Mouse (Mus musculus): Measurements from ENCODE around the gene Mmd2. TPM values are rescaled to one million over a fixed set of nuclear protein-coding genes. Genes with fewer than 3 reads are reported as not detected.

Mmd2 gene
- polyA plus RNA-seq, 1 experiment from 2014 or later = 77.4 TPM

DNA sequence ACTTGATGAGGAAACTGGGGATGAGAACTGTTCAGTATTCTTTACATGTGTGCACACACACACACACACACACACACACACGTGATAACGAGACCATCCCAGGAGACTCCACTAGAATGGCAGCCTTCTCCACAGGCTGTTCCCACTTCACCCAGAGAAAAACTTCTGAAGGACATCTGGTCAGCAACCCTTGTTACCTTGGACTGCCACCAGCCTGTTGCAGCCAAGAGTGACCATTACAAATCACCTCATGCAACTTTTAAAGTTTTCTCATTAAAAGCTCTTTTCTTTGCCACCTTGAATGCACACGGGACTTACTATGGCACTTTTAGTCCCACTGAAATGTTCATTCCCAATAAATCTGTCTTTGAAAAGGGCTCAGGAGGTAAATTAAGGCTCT, 71.3 kb downstream of the Mmd2 start:
- Histone ChIP-seq H3K4me2 (ENCODE audit: low read length) (no peak overlapping the region), H3K4me3 (replicated peaks; ENCODE audit: low read length) (no peak overlapping the region), H3K27me3 (replicated peaks; ENCODE audit: control insufficient read depth, insufficient read depth, low read length) (no peaks in the 10 kb centered on the region), H3K9ac (replicated peaks; ENCODE audit: low read depth, low read length) (no peak overlapping the region), H3K9me3 (ENCODE audit: control insufficient read depth, low read length) (no peaks in the 10 kb centered on the region), H3K27ac (ENCODE audit: low read length) (no peak overlapping the region), H3K36me3 (ENCODE audit: control insufficient read depth, insufficient read depth) (no peaks in the 10 kb centered on the region), H3K4me1 (replicated peaks; ENCODE audit: control insufficient read depth, insufficient read depth, low read length) (no peaks in the 10 kb centered on the region)
- ATAC-seq = no peak
- WGBS = 80% methylated on average over 3 of the region's 3 CpGs

DNA sequence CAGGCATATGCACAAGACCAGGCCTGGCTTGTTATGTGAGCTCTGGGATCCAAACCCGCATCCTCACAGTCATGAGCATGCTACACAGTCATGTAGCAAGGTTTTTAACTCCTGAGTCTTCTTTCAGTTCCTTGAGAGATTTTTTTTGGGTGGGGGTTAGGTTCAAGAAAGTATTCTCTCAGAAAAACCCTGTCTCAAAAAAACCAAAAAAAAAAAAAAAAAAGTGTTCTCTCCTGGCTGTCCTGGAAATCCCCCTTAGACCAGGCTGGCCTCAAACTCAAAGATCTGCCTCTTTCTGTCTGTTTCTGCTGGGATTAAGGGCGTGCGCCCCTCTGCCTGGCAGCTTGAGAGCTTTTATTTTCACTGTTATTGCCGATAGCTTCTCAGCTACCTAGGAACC, 73.2 kb downstream of the Mmd2 start:
- H3K27ac ChIP-seq (ENCODE audit: low read length) = no peak overlapping the region
- H3K4me3 ChIP-seq (replicated peaks; ENCODE audit: low read length) = no peak overlapping the region
- 84% methylated on average over 4 of the region's 4 CpGs for WGBS
- H3K27me3 ChIP-seq (replicated peaks; ENCODE audit: control insufficient read depth, insufficient read depth, low read length) = peaks cover 6% of the 10 kb centered on the region
- no peaks in the 10 kb centered on the region for H3K36me3 ChIP-seq (ENCODE audit: control insufficient read depth, insufficient read depth)
- no peaks in the 10 kb centered on the region for H3K9me3 ChIP-seq (ENCODE audit: control insufficient read depth, low read length)
- no peak overlapping the region for H3K9ac ChIP-seq (replicated peaks; ENCODE audit: low read depth, low read length)
- no peak for ATAC-seq
- no peak overlapping the region for H3K4me2 ChIP-seq (ENCODE audit: low read length)
- no peaks in the 10 kb centered on the region for H3K4me1 ChIP-seq (replicated peaks; ENCODE audit: control insufficient read depth, insufficient read depth, low read length)

DNA sequence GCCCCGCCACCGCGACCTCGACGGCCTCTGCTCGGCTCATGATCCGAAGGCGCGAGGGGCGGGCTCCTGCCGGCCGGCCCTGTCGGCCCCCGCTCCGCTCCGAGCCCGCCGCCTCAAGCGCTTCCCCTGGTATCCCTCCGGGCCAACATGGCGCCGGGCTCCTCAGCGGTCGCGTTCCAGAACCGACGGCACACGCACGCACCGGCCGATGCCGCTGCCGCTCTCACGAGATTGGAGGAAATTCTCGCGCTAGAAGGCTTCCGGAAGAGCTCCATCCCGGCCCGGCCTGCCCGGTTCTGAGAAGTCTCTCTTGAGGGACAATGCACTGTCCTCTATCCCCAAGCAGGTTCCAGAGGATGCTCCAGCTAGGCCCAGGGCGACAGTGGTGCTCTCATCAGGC, 78.7 kb downstream of the Mmd2 start, which contains the start of gene Papolb:
TSS of gene Papolb (minus strand) at position 162 of the 400 bp plus-strand sequence.
- peak within 1 kb of the TSS; percentile 21 for H3K4me2 ChIP-seq (ENCODE audit: low read length)
- H3K4me1 ChIP-seq (replicated peaks; ENCODE audit: control insufficient read depth, insufficient read depth, low read length) = no peaks in the 10 kb centered on the region
- peaks cover 11% of the 10 kb centered on the region for H3K27me3 ChIP-seq (replicated peaks; ENCODE audit: control insufficient read depth, insufficient read depth, low read length)
- H3K27ac ChIP-seq (ENCODE audit: low read length) = no peak within 1 kb of the TSS
- no peaks in the 10 kb centered on the region for H3K9me3 ChIP-seq (ENCODE audit: control insufficient read depth, low read length)
- H3K9ac ChIP-seq (replicated peaks; ENCODE audit: low read depth, low read length) = no peak within 1 kb of the TSS
- ATAC-seq = no peak
- 41% methylated on average over 31 of the region's 41 CpGs for WGBS
- H3K36me3 ChIP-seq (ENCODE audit: control insufficient read depth, insufficient read depth) = no peaks in the 10 kb centered on the region
- no peak within 1 kb of the TSS for H3K4me3 ChIP-seq (replicated peaks; ENCODE audit: low read length)

DNA sequence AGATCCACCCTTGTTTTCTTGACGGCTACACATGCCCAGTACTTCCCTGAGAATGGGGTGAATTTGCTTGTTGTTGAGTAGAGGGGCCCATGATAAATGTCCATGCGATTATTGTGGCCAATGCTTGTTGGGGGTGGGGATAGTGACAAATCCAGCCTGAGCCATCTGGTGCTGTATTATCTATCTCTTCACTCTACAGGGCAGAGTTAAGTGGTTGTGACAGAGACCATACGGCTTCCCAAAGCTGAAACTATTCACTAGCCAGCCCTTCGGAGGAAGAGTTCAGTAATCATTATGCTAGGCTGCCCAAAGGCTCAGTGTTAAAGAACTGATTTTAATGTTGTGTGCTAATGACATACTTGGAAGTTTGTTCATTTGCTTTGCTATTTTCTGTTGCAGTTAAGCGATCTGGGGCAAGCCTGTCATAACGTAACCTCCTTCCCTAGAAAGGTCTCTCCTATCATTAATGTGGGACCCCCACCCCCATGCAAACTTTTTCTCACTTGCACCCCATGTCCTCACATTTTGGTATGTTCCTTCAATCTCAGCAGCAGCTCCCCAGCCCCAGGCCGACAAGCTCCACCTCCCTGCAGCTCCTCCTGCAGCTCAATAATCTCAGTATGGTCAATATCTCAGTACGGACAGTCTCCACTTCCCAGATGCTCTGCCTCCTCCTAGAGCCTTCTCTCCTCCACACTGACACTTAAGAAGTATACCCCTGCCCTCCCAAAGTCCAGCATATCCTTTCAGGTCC, 83.7 kb downstream of the Mmd2 start:
- H3K9ac ChIP-seq (replicated peaks; ENCODE audit: low read depth, low read length) = no peak overlapping the region
- ATAC-seq = no peak
- H3K27ac ChIP-seq (ENCODE audit: low read length) = no peak overlapping the region
- H3K4me1 ChIP-seq (replicated peaks; ENCODE audit: control insufficient read depth, insufficient read depth, low read length) = no peaks in the 10 kb centered on the region
- H3K36me3 ChIP-seq (ENCODE audit: control insufficient read depth, insufficient read depth) = no peaks in the 10 kb centered on the region
- peaks cover 1% of the 10 kb centered on the region; the same call in 1 of the 2 replicates for H3K27me3 ChIP-seq (replicated peaks; ENCODE audit: control insufficient read depth, insufficient read depth, low read length)
- H3K4me3 ChIP-seq (replicated peaks; ENCODE audit: low read length) = no peak overlapping the region
- H3K4me2 ChIP-seq (ENCODE audit: low read length) = no peak overlapping the region
- peaks cover 3% of the 10 kb centered on the region; the same call in 1 of the 2 replicates for H3K9me3 ChIP-seq (ENCODE audit: control insufficient read depth, low read length)
- WGBS = 70% methylated on average over 8 of the region's 8 CpGs

DNA sequence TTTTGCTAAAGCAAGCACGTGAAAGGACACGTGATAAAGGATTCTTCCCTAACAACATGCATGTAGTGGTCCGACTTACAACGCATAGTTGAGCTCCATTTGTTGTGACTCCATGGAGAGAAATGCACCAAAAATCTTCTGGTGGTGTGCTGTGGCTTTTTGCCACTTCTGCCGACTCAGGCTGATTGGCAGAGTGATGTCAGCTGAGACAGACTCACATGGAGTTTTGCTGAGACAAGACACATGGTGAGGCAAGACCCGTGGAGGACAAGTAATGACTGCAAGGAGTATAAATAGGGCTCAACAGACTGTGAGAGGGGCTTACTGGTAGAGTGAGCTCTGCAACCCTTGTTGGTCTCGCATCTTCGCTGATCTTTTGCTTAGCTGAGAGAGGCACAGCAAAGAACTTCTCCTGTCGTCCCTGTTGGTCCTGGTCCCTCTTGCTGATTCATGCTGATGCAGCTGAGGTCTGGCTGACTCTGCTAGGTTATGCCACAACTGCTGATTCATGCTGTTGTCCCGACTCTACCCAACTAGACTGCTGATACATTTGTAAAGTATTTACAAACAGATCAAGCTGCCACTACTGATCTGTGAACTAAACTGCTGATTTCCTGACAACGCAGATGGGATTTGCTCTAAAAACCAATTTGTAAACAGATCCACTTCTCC, 87.3 kb downstream of the Mmd2 start:
- H3K9ac ChIP-seq (replicated peaks; ENCODE audit: low read depth, low read length) = no peak overlapping the region
- H3K4me2 ChIP-seq (ENCODE audit: low read length) = no peak overlapping the region
- peaks cover 3% of the 10 kb centered on the region; the same call in 1 of the 2 replicates for H3K9me3 ChIP-seq (ENCODE audit: control insufficient read depth, low read length)
- H3K27me3 ChIP-seq (replicated peaks; ENCODE audit: control insufficient read depth, insufficient read depth, low read length) = no peaks in the 10 kb centered on the region
- no peak for ATAC-seq
- no peaks in the 10 kb centered on the region for H3K4me1 ChIP-seq (replicated peaks; ENCODE audit: control insufficient read depth, insufficient read depth, low read length)
- H3K27ac ChIP-seq (ENCODE audit: low read length) = no peak overlapping the region
- H3K4me3 ChIP-seq (replicated peaks; ENCODE audit: low read length) = no peak overlapping the region
- 88% methylated on average over 11 of the region's 11 CpGs for WGBS
- no peaks in the 10 kb centered on the region for H3K36me3 ChIP-seq (ENCODE audit: control insufficient read depth, insufficient read depth)

DNA sequence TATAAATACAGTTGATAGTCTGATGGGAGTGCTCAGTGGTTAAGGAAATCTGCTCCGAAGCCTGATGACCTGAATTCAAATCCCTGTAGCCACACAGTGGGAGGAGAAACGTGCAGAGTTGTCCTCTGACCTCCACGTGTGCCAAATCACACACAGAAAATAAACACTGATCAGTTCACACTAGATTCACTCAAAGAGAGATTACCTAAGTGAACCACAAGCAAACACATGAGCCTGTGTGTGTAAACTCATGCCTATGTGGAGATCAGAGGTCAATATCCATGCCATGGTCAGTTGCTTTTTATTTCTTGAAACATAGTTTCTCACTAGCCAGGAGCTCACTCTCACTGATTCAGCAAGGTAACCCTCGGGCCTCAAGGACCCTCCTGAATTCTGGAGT, 88.2 kb downstream of the Mmd2 start:
- no peak overlapping the region for H3K4me3 ChIP-seq (replicated peaks; ENCODE audit: low read length)
- 77% methylated on average over 4 of the region's 4 CpGs for WGBS
- H3K9ac ChIP-seq (replicated peaks; ENCODE audit: low read depth, low read length) = no peak overlapping the region
- H3K27me3 ChIP-seq (replicated peaks; ENCODE audit: control insufficient read depth, insufficient read depth, low read length) = no peaks in the 10 kb centered on the region
- H3K9me3 ChIP-seq (ENCODE audit: control insufficient read depth, low read length) = peaks cover 3% of the 10 kb centered on the region; the same call in 1 of the 2 replicates
- no peaks in the 10 kb centered on the region for H3K4me1 ChIP-seq (replicated peaks; ENCODE audit: control insufficient read depth, insufficient read depth, low read length)
- no peak overlapping the region for H3K27ac ChIP-seq (ENCODE audit: low read length)
- ATAC-seq = no peak
- H3K36me3 ChIP-seq (ENCODE audit: control insufficient read depth, insufficient read depth) = no peaks in the 10 kb centered on the region
- no peak overlapping the region for H3K4me2 ChIP-seq (ENCODE audit: low read length)

DNA sequence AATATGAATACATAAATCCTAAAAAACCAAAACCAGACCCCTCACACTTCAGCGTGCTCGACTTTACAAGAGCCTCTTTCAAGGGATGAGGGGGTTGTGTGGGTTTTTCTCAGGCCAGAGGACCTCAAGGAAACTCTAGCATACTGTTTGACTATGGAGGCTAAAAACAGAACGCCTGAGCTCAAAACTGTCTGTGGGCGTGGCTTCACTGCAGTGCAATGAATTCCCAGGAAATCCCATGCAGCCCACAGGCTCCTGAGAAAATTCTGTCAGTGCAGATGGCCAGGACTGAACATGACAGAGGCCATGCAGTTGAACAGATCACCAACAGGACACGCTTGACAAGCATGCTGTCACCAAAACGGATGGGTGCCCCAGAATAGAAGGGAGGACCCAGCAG, 89.6 kb downstream of the Mmd2 start:
- Histone ChIP-seq H3K36me3 (ENCODE audit: control insufficient read depth, insufficient read depth) (no peaks in the 10 kb centered on the region), H3K27me3 (replicated peaks; ENCODE audit: control insufficient read depth, insufficient read depth, low read length) (no peaks in the 10 kb centered on the region), H3K9ac (replicated peaks; ENCODE audit: low read depth, low read length) (no peak overlapping the region), H3K4me1 (replicated peaks; ENCODE audit: control insufficient read depth, insufficient read depth, low read length) (no peaks in the 10 kb centered on the region), H3K4me2 (ENCODE audit: low read length) (no peak overlapping the region), H3K27ac (ENCODE audit: low read length) (no peak overlapping the region), H3K4me3 (replicated peaks; ENCODE audit: low read length) (no peak overlapping the region), H3K9me3 (ENCODE audit: control insufficient read depth, low read length) (peaks cover 3% of the 10 kb centered on the region; the same call in 1 of the 2 replicates)
- 68% methylated on average over 6 of the region's 6 CpGs for WGBS
- no peak for ATAC-seq

Other genes with a start within 250 kb of the Mmd2 start
- gene Foxk1, start 207.3 kb downstream of the Mmd2 start, polyA plus RNA-seq (2015; fragmentation: Nextera tagmentation; extraction: Ambion mirVana) = 4.1 and 4.6 TPM in 2 replicates
- gene Ap5z1, start 144.9 kb downstream of the Mmd2 start, polyA plus RNA-seq (2015; fragmentation: Nextera tagmentation; extraction: Ambion mirVana) = 14.8 and 16.9 TPM in 2 replicates
- 0.20 and 0.27 TPM in 2 replicates for gene Papolb, start 78.7 kb downstream of the Mmd2 start, polyA plus RNA-seq (2015; fragmentation: Nextera tagmentation; extraction: Ambion mirVana)
- 9.6 and 17.6 TPM in 2 replicates for gene Radil, start 57.7 kb downstream of the Mmd2 start, polyA plus RNA-seq (2015; fragmentation: Nextera tagmentation; extraction: Ambion mirVana)
- gene Wipi2, start 18.9 kb upstream of the Mmd2 start, polyA plus RNA-seq (2015; fragmentation: Nextera tagmentation; extraction: Ambion mirVana) = 50.2 and 53.3 TPM in 2 replicates
- 93.7 and 99.2 TPM in 2 replicates for gene Slc29a4, start 83.7 kb upstream of the Mmd2 start, polyA plus RNA-seq (2015; fragmentation: Nextera tagmentation; extraction: Ambion mirVana)
- 34.8 and 40.4 TPM in 2 replicates for gene Tnrc18, start 208.9 kb upstream of the Mmd2 start, polyA plus RNA-seq (2015; fragmentation: Nextera tagmentation; extraction: Ambion mirVana)

Data from forebrain, embryonic 16.5 days (tissue).